8 mouse cellular contexts compared by ENCODE assay signal in genomic region chr13:13954931-13955330, GRCm38 (mm10). TPM values are rescaled to one million over a fixed set of nuclear protein-coding genes. Genes with fewer than 3 reads are reported as not detected.
DNase-seq lines count a peak whose midpoint lies in the region; ATAC-seq and TF ChIP-seq lines count a peak whose summit lies in the region.

No protein-coding gene starts in this region.

- WGBS in spleen, adult 2 months, result under 1% methylated on average over 29 of the region's 29 CpGs
- under 1% methylated on average over 29 of the region's 29 CpGs for WGBS in forebrain, postnatal 0 days
- 0% methylated on average over 27 of the region's 29 CpGs for WGBS in hindbrain, postnatal 0 days
- WGBS in liver, embryonic 14.5 days (ENCODE audit: insufficient replicate concordance), result under 1% methylated on average over 29 of the region's 29 CpGs
- WGBS in midbrain, postnatal 0 days, result under 1% methylated on average over 29 of the region's 29 CpGs

- H3K4me3 ChIP-seq in spleen, adult 2 months (ENCODE audit: extremely low read depth, insufficient read depth, insufficient read length), result peak overlapping the region; percentile 81
- peak overlapping the region; percentile 72 for H3K4me3 ChIP-seq in bone marrow macrophage, adult 2 months (ENCODE audit: insufficient read depth, low read length)
- peak overlapping the region; percentile 77 for H3K4me3 ChIP-seq in forebrain, postnatal 0 days (ENCODE audit: low read depth, low read length)
- H3K4me3 ChIP-seq in hindbrain, postnatal 0 days (ENCODE audit: low read length), result peak overlapping the region; percentile 97
- H3K4me3 ChIP-seq in liver, embryonic 14.5 days (ENCODE audit: insufficient read depth in 1 of 2, low read depth in 2 of 2, low read length in 2 of 2), result peak overlapping the region; percentile 78 to 95
- peak overlapping the region; percentile 93 for H3K4me3 ChIP-seq in midbrain, postnatal 0 days (ENCODE audit: low read depth, low read length)

- no peak for TF ChIP-seq POLR2A in spleen, adult 2 months (IDR thresholded peaks at IDR 0.05; ENCODE audit: low read depth, low read length)
- no peak for TF ChIP-seq POLR2A in bone marrow macrophage, adult 2 months (IDR thresholded peaks at IDR 0.05; ENCODE audit: borderline replicate concordance, low read depth, low read length)

- no peak for TF ChIP-seq CTCF in spleen, adult 2 months (IDR thresholded peaks at IDR 0.05; ENCODE audit: extremely low read depth, insufficient read depth, insufficient read length, insufficient replicate concordance)
- no peak for TF ChIP-seq CTCF in bone marrow macrophage, adult 2 months (IDR thresholded peaks at IDR 0.05; ENCODE audit: low read depth, low read length)
- no peak for TF ChIP-seq CTCF in forebrain, postnatal 0 days (IDR thresholded peaks at IDR 0.05; ENCODE audit: low read depth)
- no peak for TF ChIP-seq CTCF in hindbrain, postnatal 0 days (IDR thresholded peaks at IDR 0.05; ENCODE audit: low read depth)
- TF ChIP-seq CTCF in liver, embryonic 14.5 days (IDR thresholded peaks at IDR 0.05; ENCODE audit: low read depth), result no peak
- no peak for TF ChIP-seq CTCF in midbrain, postnatal 0 days (IDR thresholded peaks at IDR 0.05)

- peak overlapping the region; percentile 77 for H3K4me2 ChIP-seq in forebrain, postnatal 0 days (ENCODE audit: low read depth)
- H3K4me2 ChIP-seq in hindbrain, postnatal 0 days (ENCODE audit: low read depth, low read length), result peak overlapping the region; percentile 80
- peak overlapping the region; percentile 88 for H3K4me2 ChIP-seq in liver, embryonic 14.5 days (ENCODE audit: low read depth)
- peak overlapping the region; percentile 84 for H3K4me2 ChIP-seq in midbrain, postnatal 0 days (ENCODE audit: low read depth, low read length, poor library complexity, severe bottlenecking)

- H3K4me1 ChIP-seq in spleen, adult 2 months (ENCODE audit: control insufficient read depth, insufficient read depth, insufficient read length), result no peaks in the 10 kb centered on the region
- peaks cover 7% of the 10 kb centered on the region for H3K4me1 ChIP-seq in bone marrow macrophage, adult 2 months (ENCODE audit: control insufficient read depth, insufficient read depth, low read length)
- H3K4me1 ChIP-seq in forebrain, postnatal 0 days (ENCODE audit: insufficient read depth), result peaks cover 5% of the 10 kb centered on the region; the same call in 1 of the 2 replicates
- H3K4me1 ChIP-seq in hindbrain, postnatal 0 days (ENCODE audit: insufficient read depth, low read length), result peaks cover 3% of the 10 kb centered on the region; the same call in 1 of the 2 replicates
- peaks cover 11 to 24% of the 10 kb centered on the region in 2 experiments for H3K4me1 ChIP-seq in liver, embryonic 14.5 days (replicated peaks; ENCODE audit: control insufficient read depth in 2 of 2, insufficient read depth in 2 of 2, low read length in 1 of 2)
- H3K4me1 ChIP-seq in midbrain, postnatal 0 days (ENCODE audit: insufficient read depth, low read length), result no peaks in the 10 kb centered on the region

- no peaks in the 10 kb centered on the region for H3K36me3 ChIP-seq in spleen, adult 2 months (ENCODE audit: control insufficient read depth, insufficient read depth, low read length)
- peaks cover 4% of the 10 kb centered on the region; the same call in 1 of the 2 replicates for H3K36me3 ChIP-seq in forebrain, postnatal 0 days (ENCODE audit: insufficient read depth)
- no peaks in the 10 kb centered on the region for H3K36me3 ChIP-seq in hindbrain, postnatal 0 days (ENCODE audit: insufficient read depth, low read length)
- H3K36me3 ChIP-seq in liver, embryonic 14.5 days (replicated peaks; ENCODE audit: control insufficient read depth, insufficient read depth, low read depth), result no peaks in the 10 kb centered on the region; the same call in 1 of the 2 replicates
- H3K36me3 ChIP-seq in midbrain, postnatal 0 days (ENCODE audit: insufficient read depth, low read length), result no peaks in the 10 kb centered on the region

- H3K27ac ChIP-seq in spleen, adult 2 months (ENCODE audit: insufficient read depth, low read length), result peak overlapping the region; percentile 47
- H3K27ac ChIP-seq in bone marrow macrophage, adult 2 months (ENCODE audit: insufficient read depth, low read depth, low read length), result no peak overlapping the region
- H3K27ac ChIP-seq in forebrain, postnatal 0 days (ENCODE audit: low read depth, low read length), result peak overlapping the region; percentile 80
- peak overlapping the region; percentile 61 for H3K27ac ChIP-seq in hindbrain, postnatal 0 days
- peak overlapping the region; percentile 75 for H3K27ac ChIP-seq in liver, embryonic 14.5 days
- H3K27ac ChIP-seq in midbrain, postnatal 0 days (ENCODE audit: low read depth, low read length), result peak overlapping the region; percentile 57

- peak; percentile 9 to 42 for DNase-seq in spleen, adult 2 months (ENCODE audit: low read depth in 1 of 2, low spot score in 2 of 2)
- DNase-seq in spleen, adult 12 weeks (ENCODE audit: low spot score), result no peak
- DNase-seq in forebrain, postnatal 0 days, result no peak
- DNase-seq in hindbrain, postnatal 0 days (ENCODE audit: low spot score), result peak; percentile 31
- DNase-seq in liver, embryonic 14.5 days (ENCODE audit: low read depth in 3 of 3, low spot score in 3 of 3), result peak in 2 of 3 experiments; percentile 22 to 47
- DNase-seq in midbrain, postnatal 0 days (ENCODE audit: low spot score), result peak; percentile 0
- DNase-seq in cerebellum, postnatal 36 days, result no peak

- ATAC-seq in forebrain, postnatal 0 days, result peak; percentile 1
- ATAC-seq in hindbrain, postnatal 0 days, result no peak
- ATAC-seq in liver, embryonic 14.5 days (ENCODE audit: insufficient read depth), result peak; percentile 61
- no peak; the same call in 1 of the 2 replicates for ATAC-seq in midbrain, postnatal 0 days (ENCODE audit: low FRiP score)

- no peaks in the 10 kb centered on the region for H3K27me3 ChIP-seq in spleen, adult 2 months (ENCODE audit: control insufficient read depth, insufficient read depth, low read length)
- H3K27me3 ChIP-seq in forebrain, postnatal 0 days (ENCODE audit: insufficient read depth, low read length), result no peaks in the 10 kb centered on the region
- H3K27me3 ChIP-seq in hindbrain, postnatal 0 days (ENCODE audit: insufficient read depth, low read length), result no peaks in the 10 kb centered on the region
- no peaks in the 10 kb centered on the region for H3K27me3 ChIP-seq in liver, embryonic 14.5 days (ENCODE audit: control insufficient read depth, insufficient read depth, low read length)
- H3K27me3 ChIP-seq in midbrain, postnatal 0 days (ENCODE audit: insufficient read depth, low read length), result no peaks in the 10 kb centered on the region

- H3K9ac ChIP-seq in forebrain, postnatal 0 days, result peak overlapping the region; percentile 58
- H3K9ac ChIP-seq in hindbrain, postnatal 0 days (replicated peaks; ENCODE audit: low read length), result peak overlapping the region; percentile 77
- peak overlapping the region; percentile 91 for H3K9ac ChIP-seq in liver, embryonic 14.5 days (replicated peaks)
- peak overlapping the region; percentile 80 for H3K9ac ChIP-seq in midbrain, postnatal 0 days (replicated peaks; ENCODE audit: low read length, poor library complexity, severe bottlenecking)

- no peak for TF ChIP-seq EP300 in liver, embryonic 14.5 days (IDR thresholded peaks at IDR 0.05; ENCODE audit: low read depth)

- no peaks in the 10 kb centered on the region for H3K9me3 ChIP-seq in forebrain, postnatal 0 days (ENCODE audit: low read length)
- no peaks in the 10 kb centered on the region for H3K9me3 ChIP-seq in hindbrain, postnatal 0 days (ENCODE audit: low read length)
- no peaks in the 10 kb centered on the region for H3K9me3 ChIP-seq in liver, embryonic 14.5 days (ENCODE audit: control insufficient read depth, low read length)
- H3K9me3 ChIP-seq in midbrain, postnatal 0 days (ENCODE audit: low read length), result no peaks in the 10 kb centered on the region

RNA-seq across cellular contexts. Expression of gene B3galnt2, which starts 0.7 kb away (rescaled TPM):
- polyA plus RNA-seq in spleen, adult 2 months (2012; rRNA removed), result 40.6 and 65.5 TPM in 2 replicates
- 9.8 and 11.5 TPM in 2 replicates for polyA plus RNA-seq in bone marrow macrophage, adult 2 months (2012; ENCODE audit: insufficient read depth, insufficient read length, missing spikeins)
- total RNA-seq in forebrain, postnatal 0 days (2014; rRNA removed), result 20.4 and 22.0 TPM in 2 replicates
- polyA plus RNA-seq in forebrain, postnatal 0 days (2015; fragmentation: Nextera tagmentation; extraction: Ambion mirVana), result 5.9 and 9.8 TPM in 2 replicates
- 7.8 and 10.2 TPM in 2 replicates for total RNA-seq in hindbrain, postnatal 0 days (2014; rRNA removed)
- polyA plus RNA-seq in hindbrain, postnatal 0 days (2015; fragmentation: Nextera tagmentation; extraction: Ambion mirVana), result 7.2 and 9.6 TPM in 2 replicates
- 15.4 and 20.5 TPM in 2 replicates for polyA plus RNA-seq in liver, embryonic 14.5 days (2012; rRNA removed)
- polyA plus RNA-seq in liver, embryonic 14.5 days (2014; fragmentation: Nextera tagmentation; extraction: Ambion mirVana), result 20.0 and 25.0 TPM in 2 replicates
- 12.2 and 39.9 TPM in 2 replicates for total RNA-seq in midbrain, postnatal 0 days (2014; rRNA removed)
- 7.0 and 8.0 TPM in 2 replicates for polyA plus RNA-seq in midbrain, postnatal 0 days (2015; fragmentation: Nextera tagmentation; extraction: Ambion mirVana)

Comparison
In these comparisons a context has a peak if more than half of its experiments do, and no peak if none do; other contexts are left out.
1. DNase-seq: peak in spleen, adult 2 months (2 of 2), hindbrain, postnatal 0 days (single experiment), liver, embryonic 14.5 days (2 of 3) and midbrain, postnatal 0 days (single experiment); none in spleen, adult 12 weeks (single experiment), forebrain, postnatal 0 days (single experiment) and cerebellum, postnatal 36 days (0 of 2).
2. ATAC-seq: peak in forebrain, postnatal 0 days (single experiment) and liver, embryonic 14.5 days (single experiment); none in hindbrain, postnatal 0 days (single experiment) and midbrain, postnatal 0 days (single experiment).
3. Peak in every context shown above with its lines, with median percentiles within 50 percentile points of each other: H3K4me3 ChIP-seq, H3K4me2 ChIP-seq and H3K9ac ChIP-seq.